ENCODE assay signal across 9 mouse cellular contexts in the genomic region with DNA sequence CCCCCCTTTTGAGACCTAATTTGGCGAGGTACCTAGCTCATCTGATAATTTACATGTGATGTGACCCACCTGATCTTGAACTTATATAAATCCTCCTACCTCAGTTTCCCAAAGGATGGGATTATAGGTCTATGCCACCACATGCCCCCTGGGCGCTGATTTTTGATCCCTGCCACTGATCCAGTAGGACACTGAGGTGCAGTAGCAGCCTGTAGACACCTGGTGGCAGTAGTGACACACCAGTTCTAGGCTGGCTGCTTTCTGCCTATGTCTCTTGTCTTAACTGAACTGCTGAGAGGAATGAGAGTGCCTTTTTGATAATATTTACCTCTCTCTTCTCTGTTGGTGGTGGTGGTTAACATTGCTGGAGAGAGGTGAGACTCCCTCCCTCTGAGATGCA.
DNase-seq lines count a peak whose midpoint lies in the region; TF ChIP-seq lines count a peak whose summit lies in the region.
"Had no signal": no experiment of that assay in that cellular context is flagged by ENCODE, and none has a peak within 500 bp of the region (broad histone marks: within the 10 kb centered on the region; RNA-seq: fewer than 3 reads in every experiment).

No protein-coding gene starts in this region.

- WGBS in embryonic facial prominence, embryonic 10.5 days = 20% methylated on average over 2 of the region's 2 CpGs

- TF ChIP-seq CTCF in layer of hippocampus, adult 2 months (conservative IDR thresholded peaks at IDR 0.05) = peak; percentile 100; the same call in 1 of the 2 replicates

- peak; percentile 57 for DNase-seq in ES-E14 (ENCODE audit: low read depth, low spot score)
- DNase-seq in adrenal gland, postnatal 36 days = peak; percentile 78 to 80
- peak; percentile 78 for DNase-seq in embryonic facial prominence, embryonic 10.5 days (ENCODE audit: low spot score)
- peak; percentile 22 to 47 for DNase-seq in heart, adult 9 months (ENCODE audit: low spot score in 2 of 2)
- DNase-seq in layer of hippocampus, adult 2 months (ENCODE audit: low spot score in 2 of 2) = peak; percentile 79 to 87
- peak; percentile 84 for DNase-seq in lung, postnatal 10 days
- DNase-seq in right cerebral cortex, postnatal 10 days (ENCODE audit: low spot score in 2 of 2) = peak; percentile 86 to 88
- DNase-seq in urinary bladder, postnatal 4 days (ENCODE audit: low spot score in 2 of 2) = peak; percentile 52 to 75

- no peaks in the 10 kb centered on the region for H3K36me3 ChIP-seq in ES-E14 (ENCODE audit: control insufficient read depth, insufficient read depth, low read length, poor library complexity, severe bottlenecking)
- no peaks in the 10 kb centered on the region for H3K36me3 ChIP-seq in embryonic facial prominence, embryonic 10.5 days (replicated peaks)
- H3K36me3 ChIP-seq: lung, embryonic 15.5 days had no signal

- H3K4me1 ChIP-seq in ES-E14 (ENCODE audit: control insufficient read depth in 2 of 2, insufficient read depth in 2 of 2, low read length in 2 of 2, poor library complexity in 1 of 2) = no peaks in the 10 kb centered on the region
- H3K4me1 ChIP-seq in embryonic facial prominence, embryonic 10.5 days = peaks cover 53% of the 10 kb centered on the region

- no peaks in the 10 kb centered on the region for H3K9me3 ChIP-seq in ES-E14 (ENCODE audit: control insufficient read depth, insufficient read depth, low read depth, low read length)
- H3K9me3 ChIP-seq in embryonic facial prominence, embryonic 10.5 days = no peaks in the 10 kb centered on the region
- H3K9me3 ChIP-seq: lung, embryonic 15.5 days had no signal

- in situ Hi-C loops in ES-E14 (cut with MboI; ENCODE audit: low sequenced_read_pairs in 2 of 2, unreplicated experiment in 2 of 2) = loop anchor here (5.0 to 10.0 kb wide), 2 partner anchors 110 to 327 kb away; no protein-coding TSS in a partner anchor

- H3K27ac ChIP-seq in ES-E14 (ENCODE audit: insufficient read depth, low read depth, low read length, poor library complexity, severe bottlenecking) = no peak overlapping the region
- H3K27ac ChIP-seq in embryonic facial prominence, embryonic 10.5 days (replicated peaks) = no peak overlapping the region
- peak overlapping the region; percentile 19; the same call in 1 of the 2 replicates for H3K27ac ChIP-seq in layer of hippocampus, adult 2 months
- H3K27ac ChIP-seq: lung, embryonic 15.5 days had no signal

- peaks cover 6% of the 10 kb centered on the region; the same call in 1 of the 2 replicates for H3K27me3 ChIP-seq in embryonic facial prominence, embryonic 10.5 days (replicated peaks; ENCODE audit: low read depth, poor library complexity, severe bottlenecking)
- H3K27me3 ChIP-seq: lung, embryonic 15.5 days had no signal

- no peak overlapping the region for H3K4me3 ChIP-seq in ES-E14 (ENCODE audit: insufficient read depth in 1 of 2, low read depth in 1 of 2, low read length in 2 of 2, poor library complexity in 1 of 2, severe bottlenecking in 1 of 2)
- no peak overlapping the region for H3K4me3 ChIP-seq in embryonic facial prominence, embryonic 10.5 days
- H3K4me3 ChIP-seq in layer of hippocampus, adult 2 months = no peak overlapping the region
- H3K4me3 ChIP-seq: lung, embryonic 15.5 days had no signal

- no peak overlapping the region for H3K9ac ChIP-seq in ES-E14 (ENCODE audit: insufficient read depth, low read depth, low read length, poor library complexity, severe bottlenecking)
- H3K9ac ChIP-seq: lung, embryonic 15.5 days had no signal

TF ChIP-seq in ES-E14, 5 proteins besides CTCF, POLR2A, EP300 and RAD21:
- TF ChIP-seq ZC3H11A (IDR thresholded peaks at IDR 0.05; ENCODE audit: borderline replicate concordance, low read depth, low read length) = peak; percentile 83
- TF ChIP-seq HCFC1 (IDR thresholded peaks at IDR 0.05; ENCODE audit: borderline replicate concordance, insufficient read depth, low read length) = no peak

Comparison
In these comparisons a context has a peak if more than half of its experiments do, and no peak if none do; other contexts are left out.
1. DNase-seq: peak in every context shown above with its lines; median percentile 87 in right cerebral cortex, postnatal 10 days; 84 in lung, postnatal 10 days; 83 in layer of hippocampus, adult 2 months; 79 in adrenal gland, postnatal 36 days; 78 in embryonic facial prominence, embryonic 10.5 days; 64 in urinary bladder, postnatal 4 days; 57 in ES-E14; 34 in heart, adult 9 months.